Mouse (Mus musculus): ENCODE measurements at regions not wholly inside any gene's neighbourhood (a gene's known extent, or its start where the extent isn't known, plus 50 kb on each side); places are given as distances from the start of the nearest gene placed in this dataset.
A peak's percentile ranks its signal among the peaks of the same experiment; 100 is the strongest.

GRCm38 (mm10) chr10:125902668-125903067 lies 63.3 kb upstream of the Lrig3 start:
- Histone ChIP-seq H3K4me2 (ENCODE audit: low read length) (no peak overlapping the region), H3K27ac (ENCODE audit: low read depth, low read length) (no peak overlapping the region), H3K4me1 (ENCODE audit: control insufficient read depth, insufficient read depth, low read length) (no peaks in the 10 kb centered on the region), H3K27me3 (replicated peaks; ENCODE audit: control insufficient read depth, insufficient read depth, low read length) (no peaks in the 10 kb centered on the region), H3K36me3 (ENCODE audit: control insufficient read depth, insufficient read depth, low read length) (no peaks in the 10 kb centered on the region), H3K4me3 (ENCODE audit: low read depth, low read length) (no peak overlapping the region), H3K9me3 (replicated peaks; ENCODE audit: control insufficient read depth, low read length) (no peaks in the 10 kb centered on the region), H3K9ac (ENCODE audit: low read length) (no peak overlapping the region)
- DNase-seq (ENCODE audit: low spot score) = no peak
- WGBS = 84% methylated on average over 5 of the region's 5 CpGs
- no peak for ATAC-seq

GRCm38 (mm10) chr10:125912207-125912606 lies 53.8 kb upstream of the Lrig3 start:
- Histone ChIP-seq H3K4me2 (ENCODE audit: low read length) (no peak overlapping the region), H3K9me3 (replicated peaks; ENCODE audit: control insufficient read depth, low read length) (no peaks in the 10 kb centered on the region), H3K4me3 (ENCODE audit: low read depth, low read length) (no peak overlapping the region), H3K27me3 (replicated peaks; ENCODE audit: control insufficient read depth, insufficient read depth, low read length) (no peaks in the 10 kb centered on the region), H3K4me1 (ENCODE audit: control insufficient read depth, insufficient read depth, low read length) (peaks cover 7% of the 10 kb centered on the region; the same call in 1 of the 2 replicates), H3K36me3 (ENCODE audit: control insufficient read depth, insufficient read depth, low read length) (no peaks in the 10 kb centered on the region), H3K9ac (ENCODE audit: low read length) (no peak overlapping the region), H3K27ac (ENCODE audit: low read depth, low read length) (no peak overlapping the region)
- WGBS = 28% methylated on average over 7 of the region's 7 CpGs
- DNase-seq (ENCODE audit: low spot score) (peak; percentile 42), ATAC-seq (peak; percentile 68; the same call in 1 of the 2 replicates)
